Mouse (Mus musculus): ENCODE measurements around the gene Hhat.

DNA sequence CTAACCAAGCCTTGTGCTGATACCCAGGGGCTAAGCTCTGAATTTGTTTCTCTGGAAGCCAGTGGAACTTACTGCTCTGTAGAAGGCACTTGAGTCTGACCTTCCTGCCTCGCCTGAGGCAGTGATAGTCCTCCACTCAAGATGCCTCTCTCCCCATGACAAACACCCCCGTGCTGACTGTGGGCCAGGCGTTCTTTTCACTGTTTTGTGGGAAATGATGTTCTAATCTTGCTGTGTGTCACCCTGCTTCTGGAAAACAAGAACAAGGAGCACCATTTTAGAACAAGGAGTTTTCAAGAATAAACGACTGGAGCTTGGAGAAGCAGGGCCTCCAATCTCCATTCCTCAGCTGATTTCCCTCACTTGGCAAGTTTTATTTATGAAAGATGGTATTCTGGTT is 307.3 kb downstream of the Hhat start:
- no peak for TF ChIP-seq CTCF (conservative IDR thresholded peaks at IDR 0.05; ENCODE audit: low read length)
- no peak for TF ChIP-seq NANOG (IDR thresholded peaks at IDR 0.05; ENCODE audit: borderline replicate concordance, low read length)

Data from E14TG2a.4 (cell line).